Mouse (Mus musculus) stomach, embryonic 15.5 days (tissue): Measurements from ENCODE around the gene Treml1. TPM values are rescaled to one million over a fixed set of nuclear protein-coding genes. Genes with fewer than 3 reads are reported as not detected.

Experiments used
- ATAC-seq: fragments of 200-750 bp; cut with Nextera tagmentation; 2 replicates; pipeline ENCODE4 v1.8.0; 2017; ENCODE audit warnings: low read depth, moderate number of reproducible peaks, moderate TSS enrichment; ENCODE audit not compliant: insufficient read depth, low FRiP score
- H3K27ac ChIP-seq: fragments of 300-500 bp; sonication (generic); 2 replicates; pipeline ENCODE4 v1.5.1; 2015; ENCODE audit warnings: mild to moderate bottlenecking, inconsistent platforms
- H3K27me3 ChIP-seq: fragments of 300-500 bp; sonication (generic); replicated peaks from 2 replicates; pipeline ENCODE4 v1.6.1; 2015; ENCODE audit warnings: inconsistent platforms
- H3K36me3 ChIP-seq: fragments of 300-500 bp; sonication (generic); 2 replicates; pipeline ENCODE4 v1.6.1; 2015; ENCODE audit warnings: inconsistent platforms
- H3K4me1 ChIP-seq: fragments of 300-500 bp; sonication (generic); 2 replicates; pipeline ENCODE4 v1.6.1; 2015; ENCODE audit warnings: inconsistent platforms
- H3K4me2 ChIP-seq: fragments of 300-500 bp; sonication (generic); 2 replicates; pipeline ENCODE4 v1.6.1; 2015; ENCODE audit warnings: mild to moderate bottlenecking, inconsistent platforms
- H3K4me3 ChIP-seq: fragments of 300-500 bp; sonication (generic); replicated peaks from 2 replicates; pipeline ENCODE4 v1.5.1; 2015; ENCODE audit warnings: inconsistent platforms
- H3K9ac ChIP-seq: fragments of 300-500 bp; sonication (generic); 2 replicates; pipeline ENCODE4 v1.6.1; 2015; ENCODE audit warnings: inconsistent platforms
- H3K9me3 ChIP-seq: fragments of 300-500 bp; sonication (generic); 2 replicates; pipeline ENCODE4 v1.6.1; 2016; ENCODE audit warnings: inconsistent platforms
- WGBS: fragments of 180-500 bp; shearing (Covaris S2); methylation state at CpG from one replicate; pipeline ENCODE4 v1.1.7; 2015; 5-methylcytosine and 5-hydroxymethylcytosine counted together
- polyA plus RNA-seq: library from polyadenylated mRNA; unstranded; fragments of >200 nt; fragmentation: Nextera tagmentation; extraction: Ambion mirVana; gene quantifications from 2 replicates; pipeline ENCODE4 v1.2.1, GENCODE M21; 2015

Gene Treml1
- polyA plus RNA-seq, 1 experiment from 2014 or later: 0.42 TPM

DNA sequence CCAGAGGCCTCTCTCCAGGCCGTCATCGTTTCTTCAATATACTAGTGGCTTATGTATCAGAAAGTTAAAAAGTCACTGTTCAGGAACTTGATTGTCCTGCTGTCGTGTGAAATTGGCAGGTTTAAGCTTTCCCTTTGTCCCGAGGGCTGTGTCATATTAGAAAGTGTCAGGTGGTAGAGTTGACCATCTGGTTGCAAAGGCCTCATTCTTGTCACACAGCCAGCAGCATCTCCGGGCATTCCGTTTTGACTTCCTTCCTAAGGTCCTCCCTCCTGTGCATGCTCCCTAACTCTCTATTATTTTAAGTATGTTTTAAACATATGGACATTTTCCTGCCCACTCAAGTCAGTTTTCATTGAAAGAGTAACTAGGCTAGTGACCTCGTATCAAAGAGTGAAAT is 56.3 kb downstream of the Treml1 start:
- 76% methylated on average over 7 of the region's 7 CpGs for WGBS
- no peak for ATAC-seq
- Histone ChIP-seq H3K27me3 (no peaks in the 10 kb centered on the region), H3K9ac (no peak overlapping the region), H3K36me3 (peaks cover 14% of the 10 kb centered on the region; the same call in 1 of the 2 replicates), H3K4me3 (no peak overlapping the region), H3K4me2 (no peak overlapping the region), H3K9me3 (no peaks in the 10 kb centered on the region), H3K27ac (no peak overlapping the region), H3K4me1 (peaks cover 4% of the 10 kb centered on the region; the same call in 1 of the 2 replicates)

Other genes starting within 250 kb of the Treml1 start
- 0.19 and 0.27 TPM in 2 replicates for gene 9830107B12Rik, start 213.6 kb upstream of the Treml1 start, polyA plus RNA-seq
- 0.32 and 0.35 TPM in 2 replicates for gene A530064D06Rik, start 192.6 kb upstream of the Treml1 start, polyA plus RNA-seq
- gene Trem1, start 127.1 kb upstream of the Treml1 start, polyA plus RNA-seq: 0.34 and 0.60 TPM in 2 replicates
- 1.1 and 1.6 TPM in 2 replicates for gene Trem3, start 112.1 kb upstream of the Treml1 start, polyA plus RNA-seq
- gene Treml4, start 95.6 kb upstream of the Treml1 start, polyA plus RNA-seq: 1.3 TPM in 2 replicates
- gene Treml2, start 60.4 kb upstream of the Treml1 start, polyA plus RNA-seq: 0.30 and 0.48 TPM in 2 replicates
- gene B430306N03Rik, start 43.8 kb upstream of the Treml1 start, polyA plus RNA-seq: 0.68 and 0.99 TPM in 2 replicates
- 3.3 and 4.4 TPM in 2 replicates for gene Trem2, start 13.5 kb upstream of the Treml1 start, polyA plus RNA-seq
- gene Nfya, start 50.0 kb downstream of the Treml1 start, polyA plus RNA-seq: 11.4 and 12.3 TPM in 2 replicates
- 61.1 and 68.7 TPM in 2 replicates for gene Oard1, start 50.1 kb downstream of the Treml1 start, polyA plus RNA-seq
- 4.4 and 5.2 TPM in 2 replicates for gene Apobec2, start 73.0 kb downstream of the Treml1 start, polyA plus RNA-seq
- 6.8 and 13.6 TPM in 2 replicates for gene Tspo2, start 91.6 kb downstream of the Treml1 start, polyA plus RNA-seq
- gene Unc5cl, start 95.0 kb downstream of the Treml1 start, polyA plus RNA-seq: 14.3 and 16.8 TPM in 2 replicates